Mouse (Mus musculus): Measurements from ENCODE around the gene Iah1.

The Iah1 gene

GRCm38 (mm10) chr12:21315923-21316868 is at the start of gene Iah1:
TSS of gene Iah1 (plus strand) at chr12:21316389.
- in situ Hi-C loops (cut with MboI; ENCODE audit: unreplicated experiment in 2 of 2), result no loop called here

DNA sequence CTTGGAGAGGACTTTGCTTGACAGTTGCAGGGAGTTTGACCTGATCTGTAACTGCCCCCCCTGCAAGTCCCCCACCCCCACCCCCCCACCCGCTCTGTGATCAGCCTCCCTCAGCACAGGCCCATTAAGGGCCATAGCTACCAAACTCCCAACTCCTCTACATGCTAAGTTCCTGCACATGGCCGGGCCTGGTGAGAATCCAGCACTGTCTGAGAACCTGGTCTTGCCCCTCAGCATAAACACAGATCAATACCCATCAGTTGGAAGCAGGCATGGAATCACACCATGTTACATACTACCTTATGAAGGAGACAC is 49.4 kb upstream of the Iah1 start:
- in situ Hi-C loops (cut with MboI; ENCODE audit: unreplicated experiment in 2 of 2), result no loop called here

DNA sequence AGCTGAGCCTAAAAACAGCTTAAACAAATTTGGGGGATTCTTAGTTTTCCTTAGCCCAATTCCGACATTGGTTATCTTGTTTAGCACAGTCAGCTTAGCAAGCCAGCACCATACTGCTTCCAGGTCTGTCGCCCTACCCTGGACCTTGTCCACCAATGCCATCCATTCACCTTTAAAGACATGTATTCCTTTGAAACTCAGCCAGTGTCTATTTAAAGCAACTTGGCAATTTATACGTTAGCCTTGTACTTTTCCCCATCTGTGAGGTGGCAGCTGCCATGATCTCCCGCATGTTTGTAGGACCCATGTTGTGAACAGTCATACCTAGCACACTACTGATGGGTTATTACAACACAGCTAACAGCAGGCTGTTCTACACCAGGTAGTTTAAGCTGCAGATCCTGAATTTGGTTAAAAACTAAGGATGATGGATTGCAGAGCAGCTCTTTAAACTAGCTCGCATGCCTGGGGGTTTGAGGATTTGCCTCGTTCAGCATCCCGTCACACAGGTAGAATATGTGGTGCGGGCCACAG is 48.0 kb upstream of the Iah1 start:
- in situ Hi-C loops (cut with MboI; ENCODE audit: unreplicated experiment in 2 of 2), result no loop called here

DNA sequence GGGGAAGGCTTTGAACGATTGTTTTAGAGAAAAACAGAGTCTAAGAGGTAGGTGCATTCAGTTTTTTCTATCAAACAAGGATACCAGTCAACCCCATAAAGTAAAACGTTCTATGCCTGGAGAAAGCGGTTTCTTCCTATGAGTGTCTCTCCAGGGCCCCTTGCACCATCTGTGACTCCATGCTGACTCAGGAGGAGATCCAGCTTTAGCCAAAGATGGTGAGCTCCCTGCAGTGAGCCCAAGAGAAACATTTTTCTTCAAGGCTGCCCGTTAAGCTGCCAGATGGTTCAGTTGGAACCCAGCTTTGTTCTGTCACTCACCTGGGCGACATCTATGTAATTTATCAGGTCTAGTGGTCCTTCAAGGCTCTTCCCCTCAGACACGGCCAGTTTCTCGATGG is 41.7 kb upstream of the Iah1 start:
- in situ Hi-C loops (cut with MboI; ENCODE audit: unreplicated experiment in 2 of 2), result no loop called here

- in situ Hi-C loops (cut with MboI; ENCODE audit: unreplicated experiment in 2 of 2), result no loop called here
Measured at GRCm38 (mm10) chr12:21277352-21277864, 38.8 kb upstream of the Iah1 start.

DNA sequence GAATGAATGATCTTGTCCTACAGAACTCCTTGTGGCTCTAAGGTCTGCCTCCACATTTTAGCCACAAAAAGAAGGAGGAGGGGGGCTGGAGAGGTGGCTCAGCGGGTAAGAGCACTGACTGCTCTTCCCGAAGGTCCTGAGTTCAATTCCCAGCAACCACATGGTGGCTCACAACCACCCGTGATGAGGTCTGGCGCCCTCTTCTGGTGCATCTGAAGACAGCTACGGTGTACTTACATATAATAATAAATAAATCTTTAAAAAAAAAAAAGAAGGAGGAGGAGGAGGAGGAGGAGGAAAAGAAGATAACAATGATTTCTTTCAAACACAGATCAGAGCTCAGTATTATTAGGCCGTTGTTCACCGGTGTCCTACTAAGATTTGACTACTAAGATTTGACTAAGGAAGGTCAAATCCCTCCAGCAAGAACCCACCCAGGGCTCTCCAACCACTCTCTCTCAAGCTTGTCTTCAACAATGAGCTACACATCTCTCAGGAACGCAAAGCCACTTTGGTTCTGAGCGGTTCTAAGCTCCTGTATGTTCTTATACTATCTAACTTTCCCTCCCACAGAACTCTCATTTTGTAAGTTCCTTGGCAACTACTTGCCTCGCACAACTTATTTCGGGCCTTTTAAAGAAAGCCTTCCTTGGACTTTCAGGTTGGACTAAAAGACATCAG is 31.3 kb upstream of the Iah1 start, which contains the start of gene Cpsf3:
Gene Cpsf3 (plus strand): TSS at position 631 of the 681 bp plus-strand sequence.
- in situ Hi-C loops (cut with MboI; ENCODE audit: unreplicated experiment in 2 of 2), result loop anchor here (5.0 to 10.0 kb wide), 4 partner anchors 87 to 177 kb away; partner anchors contain the start of genes Adam17 (in 2 of the 2) and Ywhaq (in 1 of the 2)

- in situ Hi-C loops (cut with MboI; ENCODE audit: unreplicated experiment in 2 of 2), result loop anchor here (5.0 to 10.0 kb wide), 4 partner anchors 87 to 177 kb away; partner anchors contain the start of genes Adam17 (in 2 of the 2) and Ywhaq (in 1 of the 2)
Measured at GRCm38 (mm10) chr12:21285508-21286242, 30.5 kb upstream of the Iah1 start.

- in situ Hi-C loops (cut with MboI; ENCODE audit: unreplicated experiment in 2 of 2), result loop anchor here (5.0 to 10.0 kb wide), 4 partner anchors 86 to 176 kb away; partner anchors contain the start of genes Adam17 (in 2 of the 2) and Ywhaq (in 1 of the 2)
Measured at GRCm38 (mm10) chr12:21286243-21286622, 30.0 kb upstream of the Iah1 start, which contains the start of gene Itgb1bp1. TSS of gene Itgb1bp1 (minus strand) at chr12:21286284.

DNA sequence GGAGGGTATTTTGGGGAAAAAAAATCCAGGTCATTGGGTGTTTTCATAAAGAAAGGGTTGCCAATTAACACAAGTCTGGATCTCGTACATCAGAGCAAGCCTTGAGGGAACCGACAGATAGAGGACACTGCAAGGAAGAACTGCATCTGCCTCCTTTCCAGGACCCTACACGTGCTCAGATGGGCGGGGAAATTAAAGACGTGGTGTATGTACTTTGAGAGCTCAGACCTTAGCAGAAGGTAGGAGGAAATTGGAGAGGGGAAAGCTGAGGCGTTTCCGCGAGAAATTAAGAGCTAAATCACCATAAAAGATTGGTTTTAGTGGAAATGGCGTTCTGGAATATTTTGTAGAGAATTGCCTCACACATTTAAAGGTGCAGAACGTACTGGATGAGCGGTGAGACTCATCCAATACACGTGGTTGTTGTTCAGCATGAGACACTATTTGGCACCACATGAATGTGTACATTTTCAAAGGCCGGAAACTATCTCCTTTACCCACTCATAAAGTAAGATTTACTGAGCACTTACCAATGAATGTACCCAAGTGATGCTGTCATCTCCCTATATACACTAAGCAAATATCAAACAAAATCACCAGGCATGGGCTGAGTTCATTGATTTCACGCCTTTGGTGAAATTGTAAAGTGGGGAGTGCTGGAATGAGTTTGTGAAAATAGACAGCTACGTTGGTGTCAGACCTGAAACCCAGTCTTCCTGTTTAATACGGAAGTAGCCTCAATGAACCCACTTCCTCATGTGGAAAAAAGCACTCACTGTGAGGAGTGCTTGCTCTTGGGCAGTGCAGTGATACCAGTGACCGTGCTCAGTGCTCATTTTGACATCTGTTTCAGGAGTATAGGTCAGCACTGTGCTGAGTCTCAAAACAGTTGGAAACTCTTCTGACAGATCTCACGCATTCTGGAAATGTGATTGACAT is 29.2 kb upstream of the Iah1 start:
- in situ Hi-C loops (cut with MboI; ENCODE audit: unreplicated experiment in 2 of 2), result loop anchor here (5.0 to 10.0 kb wide), 4 partner anchors 85 to 175 kb away; partner anchors contain the start of genes Adam17 (in 2 of the 2) and Ywhaq (in 1 of the 2)

DNA sequence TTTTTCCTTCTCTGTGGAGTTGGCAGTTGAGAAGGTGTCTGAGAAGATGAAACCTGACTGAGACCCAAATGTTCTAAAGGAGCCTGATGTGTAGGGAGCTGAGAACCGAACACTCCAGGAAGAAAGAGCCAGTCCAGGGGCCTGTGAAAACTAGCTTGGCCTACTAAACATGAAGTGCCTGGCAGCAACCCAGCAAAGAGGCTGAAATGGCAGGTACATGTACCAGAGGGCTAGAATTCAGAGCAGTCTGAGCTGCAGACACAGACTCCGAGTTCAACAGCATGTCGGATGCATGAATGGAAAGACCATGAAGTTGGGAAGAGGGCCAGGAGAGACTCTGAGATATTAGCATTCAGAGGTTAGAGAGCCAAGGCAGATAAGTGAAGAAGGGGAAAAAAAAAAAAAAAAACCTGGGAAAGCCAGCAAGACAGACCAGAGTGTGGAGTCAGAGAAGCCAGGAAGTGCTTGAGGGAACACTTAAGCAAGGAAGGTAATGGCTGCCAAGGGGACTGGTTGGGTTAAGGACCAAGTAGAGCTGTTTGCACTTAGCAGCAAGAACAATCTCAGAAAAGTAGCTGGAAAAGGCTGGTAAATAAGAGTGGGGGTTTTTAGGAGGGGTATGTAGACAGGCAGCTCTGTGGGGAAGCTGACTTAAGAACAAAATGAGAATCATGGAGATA is 27.3 kb upstream of the Iah1 start:
- in situ Hi-C loops (cut with MboI; ENCODE audit: unreplicated experiment in 2 of 2), result loop anchor here (5.0 to 10.0 kb wide), 4 partner anchors 83 to 173 kb away; partner anchors contain the start of genes Adam17 (in 2 of the 2) and Ywhaq (in 1 of the 2)

- in situ Hi-C loops (cut with MboI; ENCODE audit: unreplicated experiment in 2 of 2), result loop anchor here (5.0 to 10.0 kb wide), 4 partner anchors 83 to 173 kb away; partner anchors contain the start of genes Adam17 (in 2 of the 2) and Ywhaq (in 1 of the 2)
Measured at GRCm38 (mm10) chr12:21289651-21290050, 26.5 kb upstream of the Iah1 start.

GRCm38 (mm10) chr12:21298856-21299255 is 17.3 kb upstream of the Iah1 start:
- in situ Hi-C loops (cut with MboI; ENCODE audit: unreplicated experiment in 2 of 2), result no loop called here

DNA sequence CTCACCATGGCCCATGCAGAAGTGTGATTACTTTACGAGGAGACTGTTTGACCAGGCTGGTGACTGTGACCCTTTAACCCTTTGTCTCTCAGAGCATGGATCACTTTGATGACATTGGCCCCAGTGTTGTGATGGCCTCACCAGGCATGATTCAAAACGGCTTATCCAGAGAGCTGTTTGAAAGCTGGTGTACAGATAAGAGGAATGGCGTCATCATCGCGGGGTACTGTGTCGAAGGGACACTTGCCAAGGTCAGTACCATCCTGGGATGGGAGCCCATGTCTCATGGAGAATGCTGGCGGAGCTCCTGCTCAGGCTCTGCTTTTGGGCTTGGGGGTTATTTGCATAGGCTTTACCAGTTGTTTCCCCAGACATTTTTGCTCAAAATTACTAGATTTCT is 14.9 kb upstream of the Iah1 start:
- in situ Hi-C loops (cut with MboI; ENCODE audit: unreplicated experiment in 2 of 2), result no loop called here

- in situ Hi-C loops (cut with MboI; ENCODE audit: unreplicated experiment in 2 of 2), result no loop called here
Measured at GRCm38 (mm10) chr12:21301932-21302331, 14.3 kb upstream of the Iah1 start.

DNA sequence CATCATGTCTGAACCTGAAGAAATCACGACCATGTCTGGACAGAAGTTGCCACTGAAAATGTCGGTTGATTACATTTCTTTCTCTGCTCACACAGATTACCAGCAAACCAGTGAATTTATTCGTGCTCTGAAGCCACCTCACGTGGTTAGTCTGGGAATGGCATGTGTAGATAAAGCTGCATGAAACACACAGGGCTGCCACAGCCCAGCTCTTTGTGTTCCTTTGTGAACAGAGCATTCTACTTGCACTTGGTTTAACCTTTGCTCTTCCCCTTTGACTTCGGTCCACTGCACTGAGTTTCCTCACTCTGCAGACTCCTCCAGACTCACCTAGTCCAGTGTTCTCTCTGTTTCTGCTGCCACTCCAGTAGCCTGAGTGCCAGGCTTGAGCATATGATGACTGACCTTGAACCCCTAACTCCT is 13.8 kb upstream of the Iah1 start:
- in situ Hi-C loops (cut with MboI; ENCODE audit: unreplicated experiment in 2 of 2), result no loop called here

- in situ Hi-C loops (cut with MboI; ENCODE audit: unreplicated experiment in 2 of 2), result no loop called here
Measured at GRCm38 (mm10) chr12:21305741-21306140, 10.4 kb upstream of the Iah1 start.

DNA sequence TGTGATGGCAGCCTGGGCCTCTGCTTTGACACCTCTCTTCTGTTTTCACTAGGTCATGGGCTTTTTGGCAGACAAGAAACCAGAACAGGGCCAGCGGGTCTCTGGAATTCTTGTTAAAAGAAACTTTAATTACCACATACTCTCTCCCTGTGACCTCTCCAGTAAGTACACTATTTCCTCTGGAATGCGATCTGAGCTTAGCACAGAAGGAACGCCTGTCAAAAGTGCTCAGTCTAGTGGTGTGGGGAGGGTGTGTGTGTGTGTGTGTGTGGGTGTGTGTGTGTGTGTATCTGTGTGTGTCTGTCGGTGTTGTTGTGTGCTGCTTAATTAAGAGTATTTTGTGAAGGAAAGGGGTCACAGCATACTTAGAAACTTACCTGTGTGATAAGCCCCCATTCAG is 9.5 kb upstream of the Iah1 start:
- in situ Hi-C loops (cut with MboI; ENCODE audit: unreplicated experiment in 2 of 2), result no loop called here

GRCm38 (mm10) chr12:21312201-21312600 is 4.0 kb upstream of the Iah1 start:
- in situ Hi-C loops (cut with MboI; ENCODE audit: unreplicated experiment in 2 of 2), result no loop called here
